Mouse (Mus musculus): ENCODE measurements at regions not wholly inside any gene's neighbourhood (a gene's known extent, or its start where the extent isn't known, plus 50 kb on each side); places are given as distances from the start of the nearest gene placed in this dataset.

DNA sequence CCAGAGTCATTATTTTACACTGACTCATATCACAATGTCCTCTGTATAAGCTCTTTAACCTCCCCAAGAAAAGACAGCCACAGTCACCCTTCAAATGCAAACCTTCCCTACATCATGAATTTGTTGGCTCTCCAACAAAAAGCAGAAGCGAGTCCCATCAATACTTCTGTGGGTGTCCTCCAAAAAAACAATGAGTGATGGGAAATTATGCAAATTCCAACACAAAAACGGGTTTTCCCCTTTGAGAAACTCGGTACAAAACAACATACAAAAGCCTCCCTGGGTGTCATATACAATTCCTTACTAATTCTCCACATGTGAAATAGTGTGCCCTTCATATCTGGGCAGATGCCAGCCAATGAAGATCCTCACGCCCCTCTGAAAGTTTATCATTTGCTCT, 311.8 kb upstream of the 4930412O13Rik start:
- ATAC-seq (replicated peaks; ENCODE audit: low FRiP score, low read depth), result no peak
- H3K4me3 ChIP-seq (replicated peaks; ENCODE audit: low read depth, low read length), result no peak overlapping the region
- no peak overlapping the region for H3K9ac ChIP-seq (ENCODE audit: low read depth, low read length)
- TF ChIP-seq CTCF (IDR thresholded peaks at IDR 0.05; ENCODE audit: low read depth), result no peak
- no peak overlapping the region for H3K4me2 ChIP-seq (ENCODE audit: low read length)
- 85% methylated on average over 4 of the region's 4 CpGs for WGBS
- no peaks in the 10 kb centered on the region for H3K27me3 ChIP-seq (ENCODE audit: insufficient read depth, low read length)
- no peaks in the 10 kb centered on the region for H3K9me3 ChIP-seq (replicated peaks; ENCODE audit: low read length)
- no peak overlapping the region for H3K27ac ChIP-seq
- H3K4me1 ChIP-seq (replicated peaks; ENCODE audit: insufficient read depth, low read length), result no peaks in the 10 kb centered on the region
- DNase-seq (ENCODE audit: low spot score), result no peak
- H3K36me3 ChIP-seq (ENCODE audit: insufficient read depth, low read length), result no peaks in the 10 kb centered on the region

DNA sequence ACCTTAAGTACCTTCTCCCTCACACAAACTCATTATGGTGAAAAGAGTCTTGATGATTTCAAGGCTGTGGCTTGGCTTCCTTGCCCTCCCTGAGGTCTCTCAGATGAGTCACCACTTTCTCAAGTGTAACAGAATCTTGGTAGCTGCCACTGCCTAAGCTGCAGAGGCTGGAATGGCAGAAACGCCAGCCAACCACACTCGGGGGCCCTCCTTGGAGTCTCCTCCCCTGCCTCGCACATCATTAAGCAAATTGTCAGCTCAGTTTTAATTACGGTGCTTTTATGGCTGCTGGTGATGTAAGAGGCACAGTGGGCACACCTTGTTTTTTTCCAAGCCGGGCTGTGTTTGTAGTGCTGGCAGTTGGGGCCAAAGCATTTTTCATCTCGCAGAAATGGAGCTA, 306.9 kb upstream of the 4930412O13Rik start:
- Histone ChIP-seq H3K9ac (ENCODE audit: low read depth, low read length) (no peak overlapping the region), H3K4me2 (ENCODE audit: low read length) (no peak overlapping the region), H3K27ac (no peak overlapping the region), H3K4me3 (replicated peaks; ENCODE audit: low read depth, low read length) (no peak overlapping the region), H3K9me3 (replicated peaks; ENCODE audit: low read length) (no peaks in the 10 kb centered on the region), H3K4me1 (replicated peaks; ENCODE audit: insufficient read depth, low read length) (0 out of 2 replicates have a peak, but pooled peaks cover 3% of the 10 kb centered on the region), H3K36me3 (ENCODE audit: insufficient read depth, low read length) (no peaks in the 10 kb centered on the region), H3K27me3 (ENCODE audit: insufficient read depth, low read length) (no peaks in the 10 kb centered on the region)
- ATAC-seq (replicated peaks; ENCODE audit: low FRiP score, low read depth), result peak; percentile 85; the same call in 1 of the 2 replicates
- WGBS, result 21% methylated on average over 6 of the region's 6 CpGs
- peak; percentile 55 for DNase-seq (ENCODE audit: low spot score)
- TF ChIP-seq CTCF (IDR thresholded peaks at IDR 0.05; ENCODE audit: low read depth), result no peak

DNA sequence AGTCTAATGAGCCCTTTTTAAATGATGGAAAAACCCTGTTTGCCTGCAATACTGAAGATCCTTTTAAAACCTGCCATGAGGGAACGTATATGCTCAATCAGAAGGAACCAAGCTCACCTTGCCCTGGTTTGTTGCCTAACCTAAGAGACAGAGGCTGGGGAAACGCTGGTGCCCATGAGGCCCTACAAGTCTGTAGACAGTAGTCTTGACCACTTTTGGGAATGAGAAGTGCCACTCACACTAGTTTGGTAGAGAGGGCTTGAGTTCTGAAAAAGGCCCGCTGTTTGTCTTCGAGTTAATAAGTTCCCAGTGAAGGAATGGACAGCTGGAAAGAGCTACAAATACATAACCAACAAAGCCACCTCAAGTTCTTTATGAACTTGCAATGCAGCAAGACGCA, 306.4 kb upstream of the 4930412O13Rik start:
- DNase-seq (ENCODE audit: low spot score), result no peak
- WGBS, result 74% methylated on average over 5 of the region's 5 CpGs
- H3K9me3 ChIP-seq (replicated peaks; ENCODE audit: low read length), result no peaks in the 10 kb centered on the region
- no peak for ATAC-seq (replicated peaks; ENCODE audit: low FRiP score, low read depth)
- H3K36me3 ChIP-seq (ENCODE audit: insufficient read depth, low read length), result no peaks in the 10 kb centered on the region
- H3K27ac ChIP-seq, result no peak overlapping the region
- no peak for TF ChIP-seq CTCF (IDR thresholded peaks at IDR 0.05; ENCODE audit: low read depth)
- H3K9ac ChIP-seq (ENCODE audit: low read depth, low read length), result no peak overlapping the region
- no peaks in the 10 kb centered on the region for H3K27me3 ChIP-seq (ENCODE audit: insufficient read depth, low read length)
- 0 out of 2 replicates have a peak, but pooled peaks cover 3% of the 10 kb centered on the region for H3K4me1 ChIP-seq (replicated peaks; ENCODE audit: insufficient read depth, low read length)
- H3K4me2 ChIP-seq (ENCODE audit: low read length), result no peak overlapping the region
- no peak overlapping the region for H3K4me3 ChIP-seq (replicated peaks; ENCODE audit: low read depth, low read length)

DNA sequence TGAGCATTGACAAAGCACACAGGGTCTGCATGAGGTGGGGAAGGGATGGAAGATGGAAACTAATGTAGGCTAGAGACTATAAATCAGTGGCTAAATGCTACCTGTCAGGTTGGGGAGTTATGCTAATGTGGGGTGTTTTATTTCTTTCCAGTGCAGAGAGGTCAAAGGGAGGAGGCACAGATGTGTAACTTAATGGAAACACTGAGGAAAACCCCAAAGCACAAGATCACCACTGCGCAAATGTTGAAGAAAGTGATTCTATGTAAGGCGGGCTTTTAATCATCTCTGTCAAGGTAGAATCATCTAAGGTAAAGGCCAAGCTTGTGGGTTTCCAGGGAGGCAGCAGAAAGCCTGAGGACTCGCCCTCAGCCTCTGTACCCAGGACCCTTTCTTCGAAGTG, 303.2 kb upstream of the 4930412O13Rik start:
- H3K9ac ChIP-seq (ENCODE audit: low read depth, low read length), result no peak overlapping the region
- H3K4me3 ChIP-seq (replicated peaks; ENCODE audit: low read depth, low read length), result no peak overlapping the region
- WGBS, result 48% methylated on average over 4 of the region's 4 CpGs
- no peaks in the 10 kb centered on the region for H3K27me3 ChIP-seq (ENCODE audit: insufficient read depth, low read length)
- no peak for TF ChIP-seq CTCF (IDR thresholded peaks at IDR 0.05; ENCODE audit: low read depth)
- ATAC-seq (replicated peaks; ENCODE audit: low FRiP score, low read depth) (no peak), DNase-seq (ENCODE audit: low spot score) (peak; percentile 11)
- H3K4me2 ChIP-seq (ENCODE audit: low read length), result no peak overlapping the region
- no peaks in the 10 kb centered on the region for H3K36me3 ChIP-seq (ENCODE audit: insufficient read depth, low read length)
- H3K4me1 ChIP-seq (replicated peaks; ENCODE audit: insufficient read depth, low read length), result 0 out of 2 replicates have a peak, but pooled peaks cover 3% of the 10 kb centered on the region
- no peaks in the 10 kb centered on the region for H3K9me3 ChIP-seq (replicated peaks; ENCODE audit: low read length)
- no peak overlapping the region for H3K27ac ChIP-seq

DNA sequence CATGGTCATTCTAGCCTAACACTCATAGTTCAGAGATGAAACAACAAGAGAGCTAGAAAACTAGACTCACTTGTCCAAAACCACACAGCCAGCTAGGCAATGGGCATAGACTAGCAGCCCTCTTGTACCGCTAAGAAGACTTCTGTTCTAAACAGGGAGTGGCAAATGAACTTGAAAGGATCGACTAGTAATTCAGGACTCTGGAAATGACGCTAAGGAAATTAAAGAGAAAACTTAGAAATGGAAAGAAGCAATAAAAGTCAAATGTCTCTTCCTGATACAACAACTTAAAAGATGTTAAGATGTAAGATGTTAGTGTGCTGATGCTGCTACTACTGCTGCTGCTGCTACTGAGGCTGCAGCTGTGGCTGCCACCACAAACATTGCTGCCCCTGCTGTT, 293.7 kb upstream of the 4930412O13Rik start:
- no peak overlapping the region for H3K4me3 ChIP-seq (replicated peaks; ENCODE audit: low read depth, low read length)
- H3K9me3 ChIP-seq (replicated peaks; ENCODE audit: low read length), result no peaks in the 10 kb centered on the region
- H3K27ac ChIP-seq, result no peak overlapping the region
- ATAC-seq (replicated peaks; ENCODE audit: low FRiP score, low read depth), result no peak
- H3K4me2 ChIP-seq (ENCODE audit: low read length), result no peak overlapping the region
- H3K36me3 ChIP-seq (ENCODE audit: insufficient read depth, low read length), result no peaks in the 10 kb centered on the region
- no peaks in the 10 kb centered on the region for H3K27me3 ChIP-seq (ENCODE audit: insufficient read depth, low read length)
- no peak overlapping the region for H3K9ac ChIP-seq (ENCODE audit: low read depth, low read length)
- no peaks in the 10 kb centered on the region for H3K4me1 ChIP-seq (replicated peaks; ENCODE audit: insufficient read depth, low read length)
- 90% methylated on average over 3 of the region's 3 CpGs for WGBS
- TF ChIP-seq CTCF (IDR thresholded peaks at IDR 0.05; ENCODE audit: low read depth), result no peak
- no peak for DNase-seq (ENCODE audit: low spot score)

DNA sequence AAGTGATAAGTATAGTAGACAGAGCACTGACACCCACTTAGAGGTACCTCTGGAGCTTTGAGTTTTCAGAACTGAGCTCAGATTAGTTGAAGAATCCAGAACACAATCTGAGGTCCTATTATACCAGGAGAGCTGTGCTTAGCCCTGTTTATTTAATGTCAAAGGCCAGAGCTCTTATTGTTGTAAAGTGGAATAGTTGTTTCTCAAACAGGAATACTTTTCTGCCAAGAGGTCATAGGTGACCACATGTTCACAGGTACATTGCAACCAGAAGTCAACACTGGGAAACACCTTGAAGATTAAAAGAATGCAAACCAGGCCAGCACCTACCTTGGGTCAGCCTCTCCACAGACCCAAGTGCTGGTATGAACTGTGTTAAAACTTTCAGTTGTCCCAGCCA, 291.9 kb upstream of the 4930412O13Rik start:
- no peak overlapping the region for H3K27ac ChIP-seq
- ATAC-seq (replicated peaks; ENCODE audit: low FRiP score, low read depth), result no peak
- no peaks in the 10 kb centered on the region for H3K27me3 ChIP-seq (ENCODE audit: insufficient read depth, low read length)

DNA sequence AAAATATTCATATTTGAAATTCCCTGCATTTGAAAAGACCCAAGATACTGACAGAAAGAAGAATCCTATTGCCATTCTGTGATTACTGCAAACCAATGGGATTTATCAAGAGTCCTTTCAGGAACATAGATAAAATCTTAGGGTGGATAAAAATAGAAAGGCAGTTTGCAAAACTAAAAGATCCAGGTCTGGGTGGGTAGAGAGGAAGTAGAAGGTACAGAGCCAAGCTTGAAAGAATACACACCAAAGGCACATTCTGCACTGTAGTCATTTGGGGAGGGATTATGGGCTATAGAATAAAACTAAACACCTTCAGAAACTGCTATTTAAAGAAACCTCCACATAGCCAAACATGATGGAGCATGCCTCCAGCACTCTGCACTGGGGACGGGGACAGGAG, 288.5 kb upstream of the 4930412O13Rik start:
- Histone ChIP-seq H3K4me3 (replicated peaks; ENCODE audit: low read depth, low read length) (no peak overlapping the region), H3K9ac (ENCODE audit: low read depth, low read length) (no peak overlapping the region), H3K27me3 (ENCODE audit: insufficient read depth, low read length) (no peaks in the 10 kb centered on the region), H3K36me3 (ENCODE audit: insufficient read depth, low read length) (no peaks in the 10 kb centered on the region), H3K4me1 (replicated peaks; ENCODE audit: insufficient read depth, low read length) (no peaks in the 10 kb centered on the region), H3K27ac (no peak overlapping the region), H3K9me3 (replicated peaks; ENCODE audit: low read length) (no peaks in the 10 kb centered on the region), H3K4me2 (ENCODE audit: low read length) (no peak overlapping the region)
- DNase-seq (ENCODE audit: low spot score) (no peak), ATAC-seq (replicated peaks; ENCODE audit: low FRiP score, low read depth) (no peak)
- WGBS, result 90% methylated on average over 1 of the region's 1 CpGs
- TF ChIP-seq CTCF (IDR thresholded peaks at IDR 0.05; ENCODE audit: low read depth), result no peak

More for the DNA sequence above, 291.9 kb upstream of the 4930412O13Rik start:
- no peak overlapping the region for H3K4me2 ChIP-seq (ENCODE audit: low read length)
- no peaks in the 10 kb centered on the region for H3K36me3 ChIP-seq (ENCODE audit: insufficient read depth, low read length)
- TF ChIP-seq CTCF (IDR thresholded peaks at IDR 0.05; ENCODE audit: low read depth), result no peak
- no peaks in the 10 kb centered on the region for H3K4me1 ChIP-seq (replicated peaks; ENCODE audit: insufficient read depth, low read length)
- H3K4me3 ChIP-seq (replicated peaks; ENCODE audit: low read depth, low read length), result no peak overlapping the region
- H3K9me3 ChIP-seq (replicated peaks; ENCODE audit: low read length), result no peaks in the 10 kb centered on the region
- no peak overlapping the region for H3K9ac ChIP-seq (ENCODE audit: low read depth, low read length)
- DNase-seq (ENCODE audit: low spot score), result no peak

All from kidney, postnatal 0 days (tissue).